Mouse (Mus musculus) cerebellum, postnatal 36 days (tissue): Measurements from ENCODE around the gene Dgkd.

Experiments
- DNase-seq, 2 experiments: peaks; one replicate each; pipeline ENCODE4 v3.0.0; 2021 to 2022; ENCODE audit warnings: mixed read lengths in 2 of 2

The Dgkd gene

GRCm38 (mm10) chr1:87941765-87942164, 88.7 kb downstream of the Dgkd start:
- no peak for DNase-seq

- no peak for DNase-seq
Observed at GRCm38 (mm10) chr1:87947681-87948091, 94.6 kb downstream of the Dgkd start.

GRCm38 (mm10) chr1:87951641-87952040, 98.6 kb downstream of the Dgkd start:
- no peak for DNase-seq

GRCm38 (mm10) chr1:87953073-87953472, 100.0 kb downstream of the Dgkd start:
- no peak for DNase-seq

GRCm38 (mm10) chr1:87958931-87959330, 105.8 kb downstream of the Dgkd start:
- no peak for DNase-seq

GRCm38 (mm10) chr1:87959532-87959931, 106.4 kb downstream of the Dgkd start:
- no peak for DNase-seq

GRCm38 (mm10) chr1:87959998-87960431, 106.9 kb downstream of the Dgkd start:
- no peak for DNase-seq

GRCm38 (mm10) chr1:87960752-87961151, 107.7 kb downstream of the Dgkd start:
- DNase-seq: no peak

GRCm38 (mm10) chr1:87961459-87962167, 108.5 kb downstream of the Dgkd start:
- DNase-seq: no peak

- no peak for DNase-seq
Observed at GRCm38 (mm10) chr1:87970381-87970780, 117.3 kb downstream of the Dgkd start.

GRCm38 (mm10) chr1:87982291-87982690, 129.2 kb downstream of the Dgkd start:
- DNase-seq: no peak

- DNase-seq: no peak
Observed at GRCm38 (mm10) chr1:87992716-87993115, 139.6 kb downstream of the Dgkd start.
